8 mouse cellular contexts compared by ENCODE assay signal in the genomic region with DNA sequence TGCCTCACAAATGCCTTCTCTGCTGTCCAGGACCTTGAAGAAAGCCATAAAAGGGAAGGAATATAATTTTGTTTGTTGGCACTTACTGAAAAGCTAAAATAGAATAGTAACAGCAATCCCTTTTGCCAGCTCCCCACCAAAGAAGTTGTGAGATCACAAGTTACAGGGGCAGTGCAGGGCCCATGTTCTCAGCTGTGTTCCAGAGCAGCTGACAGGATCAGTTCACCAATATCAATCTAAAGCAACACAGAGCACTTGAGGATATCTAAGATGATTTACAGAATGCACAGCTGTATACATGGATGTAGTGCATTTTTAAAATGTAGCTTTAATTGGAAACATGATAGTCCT.
DNase-seq lines count a peak whose midpoint lies in the region; ATAC-seq and TF ChIP-seq lines count a peak whose summit lies in the region.

No protein-coding gene starts in this region.

- H3K4me3 ChIP-seq in thymus, adult 2 months (ENCODE audit: control insufficient read depth, insufficient read depth, low read length), result no peak overlapping the region
- H3K4me3 ChIP-seq in liver, embryonic 13.5 days (replicated peaks), result peak overlapping the region; percentile 58
- H3K4me3 ChIP-seq in forebrain, postnatal 0 days (ENCODE audit: low read depth, low read length), result no peak overlapping the region

- no peaks in the 10 kb centered on the region for H3K27me3 ChIP-seq in thymus, adult 2 months (ENCODE audit: control insufficient read depth, insufficient read depth, low read length)
- H3K27me3 ChIP-seq in liver, embryonic 13.5 days, result no peaks in the 10 kb centered on the region
- H3K27me3 ChIP-seq in forebrain, postnatal 0 days (ENCODE audit: insufficient read depth, low read length), result no peaks in the 10 kb centered on the region

- no peak for TF ChIP-seq CTCF in thymus, adult 2 months (IDR thresholded peaks at IDR 0.05; ENCODE audit: borderline replicate concordance, control insufficient read depth, extremely low read depth, insufficient read depth, low read length, poor library complexity)
- TF ChIP-seq CTCF in forebrain, postnatal 0 days (IDR thresholded peaks at IDR 0.05; ENCODE audit: low read depth), result no peak

- ATAC-seq in liver, embryonic 13.5 days (ENCODE audit: low read depth), result peak; percentile 61
- ATAC-seq in forebrain, postnatal 0 days, result no peak

- peak overlapping the region; percentile 69 for H3K4me2 ChIP-seq in liver, embryonic 13.5 days
- H3K4me2 ChIP-seq in forebrain, postnatal 0 days (ENCODE audit: low read depth), result no peak overlapping the region

- H3K4me1 ChIP-seq in thymus, adult 2 months (replicated peaks; ENCODE audit: control insufficient read depth, insufficient read depth, low read length), result peaks cover 3% of the 10 kb centered on the region
- peaks cover 26% of the 10 kb centered on the region for H3K4me1 ChIP-seq in liver, embryonic 13.5 days (replicated peaks)
- H3K4me1 ChIP-seq in forebrain, postnatal 0 days (ENCODE audit: insufficient read depth), result no peaks in the 10 kb centered on the region

- peak; percentile 36 for DNase-seq in adrenal gland, adult 2 months
- DNase-seq in adrenal gland, postnatal 25 days, result no peak
- DNase-seq in thymus, adult 2 months, result no peak
- no peak for DNase-seq in thymus, adult 18-20 months
- DNase-seq in liver, embryonic 13.5 days, result no peak
- DNase-seq in forebrain, postnatal 0 days, result no peak
- no peak for DNase-seq in right cerebral cortex, adult 2 months (ENCODE audit: low spot score in 2 of 2)
- no peak for DNase-seq in right cerebral cortex, postnatal 10 days (ENCODE audit: low spot score in 2 of 2)

- peak overlapping the region; percentile 83 for H3K27ac ChIP-seq in thymus, adult 2 months (ENCODE audit: control insufficient read depth, insufficient read depth, low read length)
- peak overlapping the region; percentile 70 for H3K27ac ChIP-seq in liver, embryonic 13.5 days
- H3K27ac ChIP-seq in forebrain, postnatal 0 days (ENCODE audit: low read depth, low read length), result no peak overlapping the region

- H3K36me3 ChIP-seq in thymus, adult 2 months (ENCODE audit: control insufficient read depth, insufficient read depth, low read length), result no peaks in the 10 kb centered on the region
- H3K36me3 ChIP-seq in liver, embryonic 13.5 days, result no peaks in the 10 kb centered on the region
- H3K36me3 ChIP-seq in forebrain, postnatal 0 days (ENCODE audit: insufficient read depth), result no peaks in the 10 kb centered on the region

- TF ChIP-seq POLR2A in thymus, adult 2 months (IDR thresholded peaks at IDR 0.05; ENCODE audit: control insufficient read depth, extremely low read depth, insufficient read depth, low read length, poor library complexity), result no peak

- H3K9ac ChIP-seq in liver, embryonic 13.5 days, result peak overlapping the region; percentile 65
- no peak overlapping the region for H3K9ac ChIP-seq in forebrain, postnatal 0 days

- no peaks in the 10 kb centered on the region for H3K9me3 ChIP-seq in liver, embryonic 13.5 days (replicated peaks)
- no peaks in the 10 kb centered on the region for H3K9me3 ChIP-seq in forebrain, postnatal 0 days (ENCODE audit: low read length)
